Mouse (Mus musculus) forebrain, embryonic 11.5 days (tissue): Measurements from ENCODE around the gene Ccdc127. TPM values are rescaled to one million over a fixed set of nuclear protein-coding genes. Genes with fewer than 3 reads are reported as not detected.

ENCODE experiments used
- ATAC-seq: fragments of 200-750 bp; cut with Nextera tagmentation; replicated peaks from 2 replicates; pipeline ENCODE4 v1.8.0; 2017; ENCODE audit warnings: moderate TSS enrichment; ENCODE audit not compliant: low FRiP score
- DNase-seq: peaks from one replicate; pipeline ENCODE4 v3.0.0-alpha.2; 2017; ENCODE audit warnings: low spot score
- H3K27ac ChIP-seq: fragments of 300-500 bp; sonication (generic); 2 replicates; pipeline ENCODE4 v1.5.1; 2014; ENCODE audit warnings: low read depth, low read length
- H3K27me3 ChIP-seq: fragments of 300-500 bp; sonication (generic); 2 replicates; pipeline ENCODE4 v1.6.1; 2014; ENCODE audit warnings: mild to moderate bottlenecking, low read length, mixed read lengths; ENCODE audit not compliant: control insufficient read depth, insufficient read depth
- H3K36me3 ChIP-seq: fragments of 300-500 bp; sonication (generic); 2 replicates; pipeline ENCODE4 v1.6.1; 2014; ENCODE audit warnings: mild to moderate bottlenecking, low read length, moderate library complexity, mixed read lengths; ENCODE audit not compliant: control insufficient read depth, insufficient read depth
- H3K4me1 ChIP-seq: fragments of 300-500 bp; sonication (generic); replicated peaks from 2 replicates; pipeline ENCODE4 v1.6.1; 2014; ENCODE audit warnings: low read length, mixed read lengths; ENCODE audit not compliant: control insufficient read depth, insufficient read depth
- H3K4me2 ChIP-seq: fragments of 300-500 bp; sonication (generic); 2 replicates; pipeline ENCODE4 v1.6.1; 2014; ENCODE audit warnings: low read depth, mild to moderate bottlenecking, low read length, moderate library complexity, mixed read lengths; ENCODE audit not compliant: severe bottlenecking
- H3K4me3 ChIP-seq: fragments of 300-500 bp; sonication (generic); 2 replicates; pipeline ENCODE4 v1.5.1; 2014; ENCODE audit warnings: low read depth, low read length
- H3K9ac ChIP-seq: fragments of 300-500 bp; sonication (generic); 2 replicates; pipeline ENCODE4 v1.6.1; 2014; ENCODE audit warnings: low read length
- H3K9me3 ChIP-seq: fragments of 300-500 bp; sonication (generic); 2 replicates; pipeline ENCODE4 v1.6.1; 2016; ENCODE audit warnings: low read length, mixed read lengths; ENCODE audit not compliant: control insufficient read depth
- WGBS: fragments of 180-500 bp; shearing (Covaris S2); extraction: QIAGEN DNeasy Blood & Tissue Kit; methylation state at CpG from one replicate; pipeline ENCODE4 v1.1.7; 2014; 5-methylcytosine and 5-hydroxymethylcytosine counted together
- polyA plus RNA-seq: library from polyadenylated mRNA; unstranded; fragments of >200 nt; fragmentation: Nextera tagmentation; extraction: Ambion mirVana; gene quantifications from 2 replicates; pipeline ENCODE4 v1.2.1, GENCODE M21; 2014

Gene Ccdc127
- polyA plus RNA-seq: 53.5 and 61.1 TPM in 2 replicates

- Histone ChIP-seq H3K9ac (peak within 1 kb of the TSS; percentile 73), H3K4me3 (peak within 1 kb of the TSS; percentile 61), H3K9me3 (no peaks in the 10 kb centered on the region), H3K36me3 (no peaks in the 10 kb centered on the region), H3K4me1 (peaks cover 2% of the 10 kb centered on the region; the same call in 1 of the 2 replicates), H3K4me2 (peak within 1 kb of the TSS; percentile 82), H3K27me3 (no peaks in the 10 kb centered on the region), H3K27ac (no peak within 1 kb of the TSS)
- peak; percentile 99 for ATAC-seq
- 2% methylated on average over 57 of the region's 57 CpGs for whole genome bisulfite sequencing
- peak; percentile 99 for DNase-seq
Measured at GRCm38 (mm10) chr13:74349566-74350434, at the start of gene Ccdc127, which contains the start of gene Sdha. Gene Ccdc127 (plus strand): TSS chr13:74350309. Gene Sdha (minus strand): TSS chr13:74350280.

GRCm38 (mm10) chr13:74300925-74301606, 49.0 kb upstream of the Ccdc127 start:
- peak; percentile 75 for ATAC-seq
- no peak overlapping the region for H3K27ac ChIP-seq
- H3K9ac ChIP-seq: no peak overlapping the region
- no peaks in the 10 kb centered on the region for H3K4me1 ChIP-seq
- H3K4me2 ChIP-seq: no peak overlapping the region
- WGBS: 40% methylated on average over 4 of the region's 4 CpGs
- no peaks in the 10 kb centered on the region for H3K9me3 ChIP-seq
- DNase-seq: peak; percentile 84
- H3K36me3 ChIP-seq: no peaks in the 10 kb centered on the region; the same call in 1 of the 2 replicates
- H3K27me3 ChIP-seq: no peaks in the 10 kb centered on the region
- H3K4me3 ChIP-seq: no peak overlapping the region

- Histone ChIP-seq H3K36me3 (no peaks in the 10 kb centered on the region; the same call in 1 of the 2 replicates), H3K27me3 (no peaks in the 10 kb centered on the region), H3K4me1 (no peaks in the 10 kb centered on the region), H3K9me3 (no peaks in the 10 kb centered on the region), H3K4me2 (no peak overlapping the region), H3K4me3 (no peak overlapping the region), H3K27ac (no peak overlapping the region), H3K9ac (no peak overlapping the region)
- peak; percentile 24; the same call in 1 of the 2 replicates for ATAC-seq
- 80% methylated on average over 6 of the region's 6 CpGs for WGBS
- DNase-seq: no peak
Measured at GRCm38 (mm10) chr13:74301607-74301984, 48.5 kb upstream of the Ccdc127 start.

GRCm38 (mm10) chr13:74302050-74303037, 47.8 kb upstream of the Ccdc127 start:
- no peaks in the 10 kb centered on the region for H3K4me1 ChIP-seq
- H3K36me3 ChIP-seq: no peaks in the 10 kb centered on the region; the same call in 1 of the 2 replicates
- H3K4me2 ChIP-seq: no peak overlapping the region
- DNase-seq (no peak), ATAC-seq (no peak)
- 89% methylated on average over 10 of the region's 10 CpGs for WGBS
- no peak overlapping the region for H3K9ac ChIP-seq
- H3K9me3 ChIP-seq: no peaks in the 10 kb centered on the region
- no peaks in the 10 kb centered on the region for H3K27me3 ChIP-seq
- H3K27ac ChIP-seq: no peak overlapping the region
- H3K4me3 ChIP-seq: no peak overlapping the region

- H3K9me3 ChIP-seq: no peaks in the 10 kb centered on the region
- ATAC-seq (no peak), DNase-seq (no peak)
- no peak overlapping the region for H3K9ac ChIP-seq
- no peak overlapping the region for H3K27ac ChIP-seq
- no peaks in the 10 kb centered on the region for H3K27me3 ChIP-seq
- no peak overlapping the region for H3K4me3 ChIP-seq
- H3K4me1 ChIP-seq: no peaks in the 10 kb centered on the region
- H3K36me3 ChIP-seq: no peaks in the 10 kb centered on the region; the same call in 1 of the 2 replicates
- WGBS: 93% methylated on average over 6 of the region's 6 CpGs
- no peak overlapping the region for H3K4me2 ChIP-seq
Measured at GRCm38 (mm10) chr13:74305380-74305779, 44.7 kb upstream of the Ccdc127 start.

GRCm38 (mm10) chr13:74305780-74306179, 44.3 kb upstream of the Ccdc127 start:
- H3K4me1 ChIP-seq: no peaks in the 10 kb centered on the region
- H3K36me3 ChIP-seq: no peaks in the 10 kb centered on the region; the same call in 1 of the 2 replicates
- H3K4me2 ChIP-seq: no peak overlapping the region
- no peak overlapping the region for H3K4me3 ChIP-seq
- no peaks in the 10 kb centered on the region for H3K27me3 ChIP-seq
- H3K9me3 ChIP-seq: no peaks in the 10 kb centered on the region
- DNase-seq (no peak), ATAC-seq (no peak)
- WGBS: 95% methylated on average over 1 of the region's 1 CpGs
- no peak overlapping the region for H3K27ac ChIP-seq
- H3K9ac ChIP-seq: no peak overlapping the region

- WGBS: 95% methylated on average over 3 of the region's 3 CpGs
- Histone ChIP-seq H3K27me3 (no peaks in the 10 kb centered on the region), H3K4me3 (no peak overlapping the region), H3K36me3 (no peaks in the 10 kb centered on the region; the same call in 1 of the 2 replicates), H3K27ac (no peak overlapping the region), H3K9me3 (no peaks in the 10 kb centered on the region), H3K4me1 (no peaks in the 10 kb centered on the region), H3K4me2 (no peak overlapping the region), H3K9ac (no peak overlapping the region)
- ATAC-seq (no peak), DNase-seq (no peak)
Measured at GRCm38 (mm10) chr13:74314616-74315015, 35.5 kb upstream of the Ccdc127 start.

GRCm38 (mm10) chr13:74316386-74316785, 33.7 kb upstream of the Ccdc127 start:
- Histone ChIP-seq H3K27ac (no peak overlapping the region), H3K4me2 (peak overlapping the region; percentile 54), H3K9me3 (no peaks in the 10 kb centered on the region), H3K4me1 (no peaks in the 10 kb centered on the region), H3K27me3 (no peaks in the 10 kb centered on the region), H3K36me3 (no peaks in the 10 kb centered on the region; the same call in 1 of the 2 replicates), H3K9ac (peak overlapping the region; percentile 79), H3K4me3 (peak overlapping the region; percentile 84)
- no peak; the same call in 1 of the 2 replicates for ATAC-seq
- WGBS: 42% methylated on average over 4 of the region's 4 CpGs
- no peak for DNase-seq
